Mouse (Mus musculus) E14TG2a.4 (cell line): ENCODE data around the gene Trp53.

ENCODE experiments used
- CTCF ChIP-seq: conservative IDR thresholded peaks from 2 replicates; pipeline ENCODE4 v1.5.1; 2014; ENCODE audit warnings: low read length
- NANOG ChIP-seq: IDR thresholded peaks from 2 replicates; pipeline ENCODE4 v1.6.1; 2014; ENCODE audit warnings: borderline replicate concordance, low read length, mixed read lengths

DNA sequence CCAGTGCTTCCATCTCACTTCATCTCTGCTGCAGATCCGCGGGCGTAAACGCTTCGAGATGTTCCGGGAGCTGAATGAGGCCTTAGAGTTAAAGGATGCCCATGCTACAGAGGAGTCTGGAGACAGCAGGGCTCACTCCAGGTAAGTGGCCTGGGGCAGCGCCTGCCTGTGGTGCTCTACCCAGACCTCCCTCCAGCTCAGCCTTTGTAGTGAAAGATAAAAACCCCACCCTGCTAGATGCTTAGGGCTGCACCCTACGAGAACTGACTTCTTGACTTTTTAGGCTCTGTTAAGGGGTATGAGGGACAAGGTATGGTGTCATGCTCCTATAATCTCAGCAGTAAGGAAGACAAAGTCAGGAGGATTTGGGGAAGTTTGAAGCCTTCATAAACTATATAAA, 10.5 kb downstream of the Trp53 start:
- no peak for TF ChIP-seq CTCF
- no peak for TF ChIP-seq NANOG
